Mouse (Mus musculus): Measurements from ENCODE around the gene 5730455P16Rik. TPM values are rescaled to one million over a fixed set of nuclear protein-coding genes. Genes with fewer than 3 reads are reported as not detected.
A peak's percentile ranks its signal among the peaks of the same experiment; 100 is the strongest.
"Not testable (repeated sequence)": the region's sequence is repeated elsewhere in the genome, so short reads cannot be mapped to it uniquely, and the experiment has no call there.

Gene 5730455P16Rik
- polyA plus RNA-seq, 1 experiment from 2014 or later, result 28.0 TPM

GRCm38 (mm10) chr11:80395930-80396329 lies 18.1 kb upstream of the 5730455P16Rik start:
- H3K36me3 ChIP-seq, result peaks cover 73% of the 10 kb centered on the region
- H3K27me3 ChIP-seq, result no peaks in the 10 kb centered on the region
- 90% methylated on average over 3 of the region's 3 CpGs for WGBS
- ATAC-seq (ENCODE audit: insufficient number of reproducible peaks, insufficient read depth, low FRiP score, low TSS enrichment, low read depth), result no peak
- no peaks in the 10 kb centered on the region for H3K4me1 ChIP-seq
- no peak overlapping the region for H3K4me3 ChIP-seq
- H3K9ac ChIP-seq, result no peak overlapping the region
- H3K4me2 ChIP-seq, result no peak overlapping the region
- no peaks in the 10 kb centered on the region for H3K9me3 ChIP-seq
- no peak overlapping the region for H3K27ac ChIP-seq

- H3K27me3 ChIP-seq, result no peaks in the 10 kb centered on the region
- peaks cover 73% of the 10 kb centered on the region for H3K36me3 ChIP-seq
- no peak overlapping the region for H3K4me3 ChIP-seq
- WGBS, result 91% methylated on average over 2 of the region's 2 CpGs
- no peak overlapping the region for H3K4me2 ChIP-seq
- no peaks in the 10 kb centered on the region for H3K9me3 ChIP-seq
- H3K4me1 ChIP-seq, result peaks cover 3% of the 10 kb centered on the region; the same call in 1 of the 2 replicates
- no peak overlapping the region for H3K9ac ChIP-seq
- no peak for ATAC-seq (ENCODE audit: insufficient number of reproducible peaks, insufficient read depth, low FRiP score, low TSS enrichment, low read depth)
- no peak overlapping the region for H3K27ac ChIP-seq
These were observed 13.7 kb upstream of the 5730455P16Rik start for GRCm38 (mm10) chr11:80391407-80392120.

GRCm38 (mm10) chr11:80389885-80390284 lies 12.1 kb upstream of the 5730455P16Rik start:
- ATAC-seq (ENCODE audit: insufficient number of reproducible peaks, insufficient read depth, low FRiP score, low TSS enrichment, low read depth), result no peak
- peaks cover 16% of the 10 kb centered on the region for H3K4me1 ChIP-seq
- 86% methylated on average over 1 of the region's 1 CpGs for WGBS
- no peak overlapping the region for H3K27ac ChIP-seq
- H3K36me3 ChIP-seq, result peaks cover 65% of the 10 kb centered on the region
- no peaks in the 10 kb centered on the region for H3K9me3 ChIP-seq
- no peaks in the 10 kb centered on the region for H3K27me3 ChIP-seq
- H3K4me3 ChIP-seq, result no peak overlapping the region
- H3K9ac ChIP-seq, result no peak overlapping the region
- H3K4me2 ChIP-seq, result no peak overlapping the region

GRCm38 (mm10) chr11:80386790-80387189 lies 9.0 kb upstream of the 5730455P16Rik start:
- Histone ChIP-seq H3K9me3 (no peaks in the 10 kb centered on the region), H3K9ac (no peak overlapping the region), H3K4me1 (peaks cover 21% of the 10 kb centered on the region), H3K4me2 (peak overlapping the region; percentile 93), H3K4me3 (no peak overlapping the region), H3K36me3 (peaks cover 46% of the 10 kb centered on the region), H3K27ac (no peak overlapping the region), H3K27me3 (no peaks in the 10 kb centered on the region)
- WGBS, result 81% methylated on average over 2 of the region's 2 CpGs
- ATAC-seq (ENCODE audit: insufficient number of reproducible peaks, insufficient read depth, low FRiP score, low TSS enrichment, low read depth), result no peak

GRCm38 (mm10) chr11:80385055-80385454 lies 7.2 kb upstream of the 5730455P16Rik start:
- H3K27ac ChIP-seq, result no peak overlapping the region
- ATAC-seq (ENCODE audit: insufficient number of reproducible peaks, insufficient read depth, low FRiP score, low TSS enrichment, low read depth), result no peak
- peaks cover 21% of the 10 kb centered on the region for H3K4me1 ChIP-seq
- peak overlapping the region; percentile 93 for H3K4me2 ChIP-seq
- H3K9ac ChIP-seq, result peak overlapping the region; percentile 75
- peak overlapping the region; percentile 94 for H3K4me3 ChIP-seq
- H3K36me3 ChIP-seq, result peaks cover 36% of the 10 kb centered on the region
- H3K27me3 ChIP-seq, result no peaks in the 10 kb centered on the region
- H3K9me3 ChIP-seq, result no peaks in the 10 kb centered on the region
- 59% methylated on average over 4 of the region's 4 CpGs for WGBS

GRCm38 (mm10) chr11:80384461-80384860 lies 6.6 kb upstream of the 5730455P16Rik start:
- ATAC-seq (ENCODE audit: insufficient number of reproducible peaks, insufficient read depth, low FRiP score, low TSS enrichment, low read depth), result no peak
- H3K27me3 ChIP-seq, result no peaks in the 10 kb centered on the region
- no peaks in the 10 kb centered on the region for H3K9me3 ChIP-seq
- peak overlapping the region; percentile 94 for H3K4me3 ChIP-seq
- peaks cover 33% of the 10 kb centered on the region for H3K36me3 ChIP-seq
- peak overlapping the region; percentile 93 for H3K4me2 ChIP-seq
- no peak overlapping the region; the same call in 1 of the 2 replicates for H3K27ac ChIP-seq
- H3K9ac ChIP-seq, result peak overlapping the region; percentile 75
- H3K4me1 ChIP-seq, result peaks cover 21% of the 10 kb centered on the region

GRCm38 (mm10) chr11:80383626-80384046 lies 5.8 kb upstream of the 5730455P16Rik start:
- peaks cover 21% of the 10 kb centered on the region for H3K4me1 ChIP-seq
- peak overlapping the region; percentile 65 for H3K4me2 ChIP-seq
- H3K36me3 ChIP-seq, result peaks cover 27% of the 10 kb centered on the region
- ATAC-seq (ENCODE audit: insufficient number of reproducible peaks, insufficient read depth, low FRiP score, low TSS enrichment, low read depth), result 0 out of 2 replicates have a peak, but pooled peaks have one; percentile 4
- H3K9me3 ChIP-seq, result no peaks in the 10 kb centered on the region
- H3K27me3 ChIP-seq, result no peaks in the 10 kb centered on the region
- peak overlapping the region; percentile 99 for H3K9ac ChIP-seq
- peak overlapping the region; percentile 92 for H3K27ac ChIP-seq
- peak overlapping the region; percentile 94 for H3K4me3 ChIP-seq
- under 1% methylated on average over 20 of the region's 20 CpGs for WGBS

- Histone ChIP-seq H3K4me3 (peak within 1 kb of the TSS; percentile 94), H3K27me3 (no peaks in the 10 kb centered on the region), H3K36me3 (peaks cover 22% of the 10 kb centered on the region), H3K4me1 (peaks cover 21% of the 10 kb centered on the region), H3K9me3 (no peaks in the 10 kb centered on the region), H3K4me2 (peak within 1 kb of the TSS; percentile 93), H3K9ac (peak within 1 kb of the TSS; percentile 99), H3K27ac (peak within 1 kb of the TSS; percentile 92)
- peak; percentile 92 for ATAC-seq (ENCODE audit: insufficient number of reproducible peaks, insufficient read depth, low FRiP score, low TSS enrichment, low read depth)
- WGBS, result under 1% methylated on average over 33 of the region's 33 CpGs
These were observed 5.3 kb upstream of the 5730455P16Rik start, which contains the start of gene Zfp207 for GRCm38 (mm10) chr11:80383019-80383625. Zfp207 (plus strand) TSS chr11:80383279.

GRCm38 (mm10) chr11:80382626-80383018 lies 4.8 kb upstream of the 5730455P16Rik start:
- peak overlapping the region; percentile 99 for H3K9ac ChIP-seq
- H3K27ac ChIP-seq, result peak overlapping the region; percentile 92
- H3K27me3 ChIP-seq, result no peaks in the 10 kb centered on the region
- WGBS, result 5% methylated on average over 12 of the region's 12 CpGs
- peak overlapping the region; percentile 94 for H3K4me3 ChIP-seq
- peak overlapping the region; percentile 65 for H3K4me2 ChIP-seq
- no peak for ATAC-seq (ENCODE audit: insufficient number of reproducible peaks, insufficient read depth, low FRiP score, low TSS enrichment, low read depth)
- H3K36me3 ChIP-seq, result peaks cover 17% of the 10 kb centered on the region
- no peaks in the 10 kb centered on the region for H3K9me3 ChIP-seq
- H3K4me1 ChIP-seq, result peaks cover 21% of the 10 kb centered on the region

- 91% methylated on average over 7 of the region's 7 CpGs for WGBS
These were observed 1.4 kb upstream of the 5730455P16Rik start for GRCm38 (mm10) chr11:80379184-80379583.

GRCm38 (mm10) chr11:80378452-80379068 lies 726 bp upstream of the 5730455P16Rik start:
- H3K27me3 ChIP-seq; H3K9me3 ChIP-seq; ATAC-seq (ENCODE audit: insufficient number of reproducible peaks, insufficient read depth, low FRiP score, low TSS enrichment, low read depth): not testable (repeated sequence)
- Histone ChIP-seq H3K4me3 (peak overlapping the region; percentile 88), H3K4me1 (peaks cover 12% of the 10 kb centered on the region), H3K27ac (0 out of 2 replicates have a peak overlapping the region, but pooled peaks have one; percentile 11), H3K9ac (peak overlapping the region; percentile 97), H3K36me3 (peaks cover 19% of the 10 kb centered on the region), H3K4me2 (peak overlapping the region; percentile 82)
- WGBS, result 59% methylated on average over 2 of the region's 2 CpGs

More at GRCm38 (mm10) chr11:80379184-80379583, 1.4 kb upstream of the 5730455P16Rik start:
- H3K4me2 ChIP-seq; ATAC-seq (ENCODE audit: insufficient number of reproducible peaks, insufficient read depth, low FRiP score, low TSS enrichment, low read depth); H3K27me3 ChIP-seq; H3K9ac ChIP-seq; H3K9me3 ChIP-seq; H3K4me3 ChIP-seq; H3K27ac ChIP-seq: not testable (repeated sequence)
- Histone ChIP-seq H3K4me1 (peaks cover 12% of the 10 kb centered on the region), H3K36me3 (peaks cover 13% of the 10 kb centered on the region)
